Mouse (Mus musculus) G1E (cell line): ENCODE data around the gene Magoh.

Source experiments
- CTCF ChIP-seq: IDR thresholded peaks from 2 replicates; pipeline ENCODE4 v1.5.1; 2012; ENCODE audit warnings: low read depth, low read length, inconsistent platforms, mixed read lengths
- GATA2 ChIP-seq: IDR thresholded peaks from 2 replicates; pipeline ENCODE4 v1.6.1; 2012; ENCODE audit warnings: low read depth, low read length, inconsistent platforms, borderline replicate concordance

DNA sequence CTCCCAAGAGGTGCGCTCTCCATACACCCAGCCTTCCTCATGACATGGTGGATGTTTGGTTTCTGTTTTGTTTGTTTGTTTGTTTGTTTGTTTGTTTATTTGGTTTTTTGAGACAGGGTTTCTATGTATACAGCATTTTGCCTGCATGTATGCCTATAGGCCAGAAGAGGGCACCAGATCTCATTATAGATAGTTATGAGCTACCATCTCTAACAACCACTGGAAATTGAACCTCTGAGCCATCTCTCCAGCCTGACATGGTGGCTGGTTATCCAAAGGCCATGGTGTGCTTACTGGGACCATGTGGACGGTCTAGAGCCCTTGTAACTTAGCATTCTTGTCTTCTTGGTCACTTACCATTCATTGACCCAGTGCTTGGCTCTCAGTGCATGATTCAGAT is 13.1 kb downstream of the Magoh start:
- no peak for TF ChIP-seq GATA2
- no peak for TF ChIP-seq CTCF
